Mouse (Mus musculus): ENCODE results near the gene Arhgef7. TPM values are rescaled to one million over a fixed set of nuclear protein-coding genes. Genes with fewer than 3 reads are reported as not detected.

Gene Arhgef7
- total and polyA plus RNA-seq, 2 experiments from 2014 or later = 53.9 to 105 TPM

- Histone ChIP-seq H3K4me1 (ENCODE audit: insufficient read depth, low read length) (no peaks in the 10 kb centered on the region), H3K4me3 (ENCODE audit: low read length) (no peak overlapping the region), H3K27ac (no peak overlapping the region), H3K9ac (replicated peaks; ENCODE audit: low read length) (no peak overlapping the region), H3K27me3 (ENCODE audit: insufficient read depth, low read length) (no peaks in the 10 kb centered on the region), H3K4me2 (ENCODE audit: low read depth, low read length) (no peak overlapping the region), H3K9me3 (ENCODE audit: low read length) (no peaks in the 10 kb centered on the region), H3K36me3 (ENCODE audit: insufficient read depth, low read length) (no peaks in the 10 kb centered on the region)
- DNase-seq (ENCODE audit: low spot score) (no peak), ATAC-seq (no peak)
- TF ChIP-seq CTCF (IDR thresholded peaks at IDR 0.05; ENCODE audit: low read depth) = no peak
- WGBS = 81% methylated on average over 3 of the region's 3 CpGs
Observed at GRCm38 (mm10) chr8:11752338-11752737, 24.8 kb downstream of the Arhgef7 start.

GRCm38 (mm10) chr8:11753155-11753941 lies 25.8 kb downstream of the Arhgef7 start:
- TF ChIP-seq CTCF (IDR thresholded peaks at IDR 0.05; ENCODE audit: low read depth) = no peak
- no peak for ATAC-seq
- no peak overlapping the region for H3K4me2 ChIP-seq (ENCODE audit: low read depth, low read length)
- no peaks in the 10 kb centered on the region for H3K27me3 ChIP-seq (ENCODE audit: insufficient read depth, low read length)
- H3K4me1 ChIP-seq (ENCODE audit: insufficient read depth, low read length) = no peaks in the 10 kb centered on the region
- H3K4me3 ChIP-seq (ENCODE audit: low read length) = no peak overlapping the region
- 78% methylated on average over 11 of the region's 11 CpGs for WGBS
- H3K9ac ChIP-seq (replicated peaks; ENCODE audit: low read length) = no peak overlapping the region
- no peaks in the 10 kb centered on the region for H3K36me3 ChIP-seq (ENCODE audit: insufficient read depth, low read length)
- H3K9me3 ChIP-seq (ENCODE audit: low read length) = no peaks in the 10 kb centered on the region
- H3K27ac ChIP-seq = no peak overlapping the region
- DNase-seq (ENCODE audit: low spot score) = no peak

GRCm38 (mm10) chr8:11754723-11755122 lies 27.2 kb downstream of the Arhgef7 start:
- Histone ChIP-seq H3K27me3 (ENCODE audit: insufficient read depth, low read length) (no peaks in the 10 kb centered on the region), H3K4me1 (ENCODE audit: insufficient read depth, low read length) (peaks cover 5% of the 10 kb centered on the region), H3K9ac (replicated peaks; ENCODE audit: low read length) (no peak overlapping the region), H3K4me3 (ENCODE audit: low read length) (no peak overlapping the region), H3K27ac (no peak overlapping the region), H3K9me3 (ENCODE audit: low read length) (no peaks in the 10 kb centered on the region), H3K36me3 (ENCODE audit: insufficient read depth, low read length) (no peaks in the 10 kb centered on the region), H3K4me2 (ENCODE audit: low read depth, low read length) (no peak overlapping the region)
- ATAC-seq (no peak), DNase-seq (ENCODE audit: low spot score) (no peak)
- no peak for TF ChIP-seq CTCF (IDR thresholded peaks at IDR 0.05; ENCODE audit: low read depth)

GRCm38 (mm10) chr8:11755873-11756272 lies 28.4 kb downstream of the Arhgef7 start:
- no peak for ATAC-seq
- no peak overlapping the region for H3K9ac ChIP-seq (replicated peaks; ENCODE audit: low read length)
- H3K36me3 ChIP-seq (ENCODE audit: insufficient read depth, low read length) = no peaks in the 10 kb centered on the region
- no peaks in the 10 kb centered on the region for H3K27me3 ChIP-seq (ENCODE audit: insufficient read depth, low read length)
- H3K4me1 ChIP-seq (ENCODE audit: insufficient read depth, low read length) = peaks cover 6% of the 10 kb centered on the region
- WGBS = 12% methylated on average over 5 of the region's 5 CpGs
- no peaks in the 10 kb centered on the region for H3K9me3 ChIP-seq (ENCODE audit: low read length)
- H3K27ac ChIP-seq = no peak overlapping the region
- peak; percentile 67 for TF ChIP-seq CTCF (IDR thresholded peaks at IDR 0.05; ENCODE audit: low read depth)
- H3K4me3 ChIP-seq (ENCODE audit: low read length) = no peak overlapping the region
- peak; percentile 83 for DNase-seq (ENCODE audit: low spot score)
- no peak overlapping the region for H3K4me2 ChIP-seq (ENCODE audit: low read depth, low read length)

- Histone ChIP-seq H3K4me3 (ENCODE audit: low read length) (peak overlapping the region; percentile 90), H3K9me3 (ENCODE audit: low read length) (no peaks in the 10 kb centered on the region), H3K4me1 (ENCODE audit: insufficient read depth, low read length) (peaks cover 6% of the 10 kb centered on the region), H3K36me3 (ENCODE audit: insufficient read depth, low read length) (no peaks in the 10 kb centered on the region), H3K4me2 (ENCODE audit: low read depth, low read length) (peak overlapping the region; percentile 94), H3K27ac (peak overlapping the region; percentile 83), H3K9ac (replicated peaks; ENCODE audit: low read length) (peak overlapping the region; percentile 87), H3K27me3 (ENCODE audit: insufficient read depth, low read length) (no peaks in the 10 kb centered on the region)
- ATAC-seq = peak; percentile 96
- 3% methylated on average over 46 of the region's 59 CpGs for WGBS
- peak; percentile 93 for DNase-seq (ENCODE audit: low spot score)
- TF ChIP-seq CTCF (IDR thresholded peaks at IDR 0.05; ENCODE audit: low read depth) = no peak
Observed at GRCm38 (mm10) chr8:11757568-11758481, 30.3 kb downstream of the Arhgef7 start.

- H3K4me3 ChIP-seq (ENCODE audit: low read length) = peak overlapping the region; percentile 90
- no peak for TF ChIP-seq CTCF (IDR thresholded peaks at IDR 0.05; ENCODE audit: low read depth)
- DNase-seq (ENCODE audit: low spot score) = peak; percentile 17
- peak overlapping the region; percentile 94 for H3K4me2 ChIP-seq (ENCODE audit: low read depth, low read length)
- no peaks in the 10 kb centered on the region for H3K36me3 ChIP-seq (ENCODE audit: insufficient read depth, low read length)
- peak overlapping the region; percentile 87 for H3K9ac ChIP-seq (replicated peaks; ENCODE audit: low read length)
- peak overlapping the region; percentile 83 for H3K27ac ChIP-seq
- peaks cover 6% of the 10 kb centered on the region for H3K4me1 ChIP-seq (ENCODE audit: insufficient read depth, low read length)
- 1% methylated on average over 53 of the region's 53 CpGs for WGBS
- peak; percentile 81; the same call in 1 of the 2 replicates for ATAC-seq
- H3K27me3 ChIP-seq (ENCODE audit: insufficient read depth, low read length) = no peaks in the 10 kb centered on the region
- H3K9me3 ChIP-seq (ENCODE audit: low read length) = no peaks in the 10 kb centered on the region
Observed at GRCm38 (mm10) chr8:11758482-11759281, 31.2 kb downstream of the Arhgef7 start.
